Comparison of ENCODE assay signal across 21 mouse cellular contexts in the genomic region with DNA sequence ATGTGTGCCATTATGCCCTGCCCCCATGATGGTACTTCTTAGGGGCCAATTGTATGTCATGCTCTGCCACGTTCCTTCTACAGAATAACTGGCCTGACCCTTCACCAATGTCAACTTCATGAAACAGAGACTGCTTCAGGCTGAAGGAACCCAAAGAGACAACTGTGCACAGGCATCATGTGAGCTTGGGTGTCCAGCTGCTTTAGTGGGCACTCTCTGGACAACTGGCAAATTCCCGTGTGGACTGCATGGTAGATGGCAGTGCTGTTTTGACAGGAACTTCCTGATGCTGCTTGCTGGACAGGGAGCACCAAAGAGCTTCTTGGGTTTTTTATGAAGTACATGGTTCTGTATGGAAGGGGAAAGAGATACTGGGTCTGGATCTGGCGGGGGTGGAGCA. TPM values are rescaled to one million over a fixed set of nuclear protein-coding genes. Genes with fewer than 3 reads are reported as not detected.
A peak's percentile ranks its signal among the peaks of the same experiment; 100 is the strongest.
DNase-seq lines count a peak whose midpoint lies in the region; ATAC-seq and TF ChIP-seq lines count a peak whose summit lies in the region.
"Had no signal": no experiment of that assay in that cellular context is flagged by ENCODE, and none has a peak within 500 bp of the region (broad histone marks: within the 10 kb centered on the region; RNA-seq: fewer than 3 reads in every experiment).

No protein-coding gene starts in this region.

- no peak for ATAC-seq in megakaryocyte, adult 5-6 weeks (ENCODE audit: poor library complexity, severe bottlenecking)
- no peak for ATAC-seq in CD4-positive, CD25-positive, alpha-beta regulatory T cell, adult 4 months
- ATAC-seq: activated CD4-positive, CD25-positive, alpha-beta regulatory T cell, adult 4 months; Patski had no signal

- no peaks in the 10 kb centered on the region for H3K36me3 ChIP-seq in megakaryocyte, embryonic 14.5 days (replicated peaks; ENCODE audit: low read length)
- no peaks in the 10 kb centered on the region for H3K36me3 ChIP-seq in myocyte (ENCODE audit: control insufficient read depth, insufficient read depth)
- H3K36me3 ChIP-seq in small intestine, adult 2 months (ENCODE audit: control insufficient read depth, insufficient read depth, low read length) = no peaks in the 10 kb centered on the region
- H3K36me3 ChIP-seq: G1E had no signal

- H3K27me3 ChIP-seq in megakaryocyte, embryonic 14.5 days (replicated peaks) = peaks cover 23% of the 10 kb centered on the region
- no peaks in the 10 kb centered on the region for H3K27me3 ChIP-seq in myocyte (ENCODE audit: control insufficient read depth, insufficient read depth, insufficient read length)
- no peaks in the 10 kb centered on the region for H3K27me3 ChIP-seq in small intestine, adult 2 months (ENCODE audit: control insufficient read depth, insufficient read depth, low read length)
- H3K27me3 ChIP-seq: CH12.LX, Patski had no signal

- 78% methylated on average over 3 of the region's 3 CpGs for WGBS in small intestine, adult 2 months

- H3K79me2 ChIP-seq in myocyte (ENCODE audit: control insufficient read depth, insufficient read depth) = no peaks in the 10 kb centered on the region

- H3ac ChIP-seq in myocyte (ENCODE audit: control insufficient read depth, insufficient read length) = no peak overlapping the region

- no peaks in the 10 kb centered on the region for H3K9me3 ChIP-seq in megakaryocyte, embryonic 14.5 days
- H3K9me3 ChIP-seq: G1E had no signal

- no peak for DNase-seq in cerebellum, adult 9-11 months
- DNase-seq: adrenal gland, adult 2 months; adrenal gland, adult 8-10 months; adrenal gland, postnatal 10 days; adrenal gland, postnatal 14 days; adrenal gland, postnatal 25 days; adrenal gland, postnatal 36 days; B cell, adult 2 months; cerebellum, adult 11 months; cerebellum, adult 11-12 months; cerebellum, adult 18-20 months; cerebellum, adult 2 months had no signal

- H3K4me1 ChIP-seq in megakaryocyte, embryonic 14.5 days = peaks cover 57% of the 10 kb centered on the region
- peaks cover 15% of the 10 kb centered on the region; the same call in 1 of the 2 replicates for H3K4me1 ChIP-seq in small intestine, adult 2 months (ENCODE audit: control insufficient read depth, insufficient read depth, insufficient read length, low read length)

- no peak for TF ChIP-seq CTCF in small intestine, adult 2 months (IDR thresholded peaks at IDR 0.05; ENCODE audit: extremely low read depth, insufficient read length, insufficient replicate concordance, low read depth, low read length)

- no peak for TF ChIP-seq POLR2A in myocyte (IDR thresholded peaks at IDR 0.05; ENCODE audit: insufficient read length, low read depth)
- TF ChIP-seq POLR2A in small intestine, adult 2 months (IDR thresholded peaks at IDR 0.05; ENCODE audit: low read depth, low read length) = no peak

- H3K4me3 ChIP-seq in megakaryocyte, embryonic 14.5 days (replicated peaks) = peak overlapping the region; percentile 4
- no peak overlapping the region for H3K4me3 ChIP-seq in myocyte
- no peak overlapping the region for H3K4me3 ChIP-seq in small intestine, adult 2 months (ENCODE audit: low read depth, low read length)

- H3K4me2 ChIP-seq in myocyte (ENCODE audit: low read depth) = no peak overlapping the region

- 0 out of 2 replicates have a peak overlapping the region, but pooled peaks have one; percentile 31 for H3K27ac ChIP-seq in small intestine, adult 2 months (ENCODE audit: insufficient read depth, low read depth, low read length)

TF ChIP-seq in myocyte, 11 proteins besides CTCF, POLR2A, EP300 and RAD21:
- TF ChIP-seq USF1 (IDR thresholded peaks at IDR 0.05; ENCODE audit: low read depth) = peak; percentile 35
- TF ChIP-seq MYOG (IDR thresholded peaks at IDR 0.05; ENCODE audit: control insufficient read depth in 1 of 3, insufficient read depth in 1 of 3, insufficient read length in 2 of 3, low read depth in 2 of 3) = peak; percentile 80 to 100 (median 97)
- TF ChIP-seq TCF12 (IDR thresholded peaks at IDR 0.05; ENCODE audit: insufficient read depth, poor library complexity, severe bottlenecking) = peak; percentile 97
- no peak for TF ChIP-seq MAX (IDR thresholded peaks at IDR 0.05; ENCODE audit: low read depth)
- TF ChIP-seq CEBPB (IDR thresholded peaks at IDR 0.05; ENCODE audit: insufficient read depth, poor library complexity, severe bottlenecking) = no peak
- TF ChIP-seq POLR2AphosphoS2 (IDR thresholded peaks at IDR 0.05; ENCODE audit: insufficient read length, low read depth) = no peak
- no peak for TF ChIP-seq SRF (IDR thresholded peaks at IDR 0.05; ENCODE audit: control insufficient read depth, insufficient read length, low read depth)
- TF ChIP-seq MYOD1 (IDR thresholded peaks at IDR 0.05; ENCODE audit: control insufficient read depth in 1 of 3, insufficient read length in 2 of 3, low read depth in 2 of 3) = peak; percentile 86 to 93 (median 91)
- TF ChIP-seq REST (IDR thresholded peaks at IDR 0.05; ENCODE audit: insufficient read depth, insufficient read length) = no peak
- TF ChIP-seq E2F4 (IDR thresholded peaks at IDR 0.05; ENCODE audit: insufficient read depth) = no peak
- peak; percentile 90 for TF ChIP-seq TCF3 (IDR thresholded peaks at IDR 0.05; ENCODE audit: insufficient read length, low read depth)

RNA-seq across cellular contexts. Expression of gene Kifc3, which starts 43.3 kb away (rescaled TPM):
- 53.9 and 60.5 TPM in 2 replicates for polyA plus RNA-seq in megakaryocyte, embryonic 14.5 days (2012; ENCODE audit: insufficient read depth, low replicate concordance)
- total RNA-seq in megakaryocyte, adult 5-6 weeks (2015) = 2.3 and 5.2 TPM in 2 replicates
- 5.4 and 15.1 TPM in 2 replicates for total RNA-seq in megakaryocyte, adult 5-6 weeks (2017)
- 22.6 TPM for polyA plus RNA-seq in myocyte (2012; fragmentation: generic; extraction: Trizol)
- polyA plus RNA-seq in small intestine, adult 2 months (2012; rRNA removed) = 35.0 and 64.7 TPM in 2 replicates
- not detected for polyA plus RNA-seq in CD4-positive, CD25-positive, alpha-beta regulatory T cell, adult 4 months (2017; shearing (Covaris generic))
- polyA plus RNA-seq: G1E had no signal

Comparison
In these comparisons a context has a peak if more than half of its experiments do, and no peak if none do; other contexts are left out.
1. RNA of gene Kifc3, which starts 43.3 kb away (polyA plus RNA-seq): 35.0 to 64.7 TPM in small intestine, adult 2 months, 53.9 to 60.5 TPM in megakaryocyte, embryonic 14.5 days and 22.6 TPM in myocyte (single experiment); not detected in CD4-positive, CD25-positive, alpha-beta regulatory T cell, adult 4 months; every median in the first group is over 10 times any median in the second.